Mouse (Mus musculus): ENCODE data around the gene Tmem151b. TPM values are rescaled to one million over a fixed set of nuclear protein-coding genes. Genes with fewer than 3 reads are reported as not detected.

Gene Tmem151b
- polyA plus RNA-seq, 1 experiment from 2014 or later = 1.6 TPM

DNA sequence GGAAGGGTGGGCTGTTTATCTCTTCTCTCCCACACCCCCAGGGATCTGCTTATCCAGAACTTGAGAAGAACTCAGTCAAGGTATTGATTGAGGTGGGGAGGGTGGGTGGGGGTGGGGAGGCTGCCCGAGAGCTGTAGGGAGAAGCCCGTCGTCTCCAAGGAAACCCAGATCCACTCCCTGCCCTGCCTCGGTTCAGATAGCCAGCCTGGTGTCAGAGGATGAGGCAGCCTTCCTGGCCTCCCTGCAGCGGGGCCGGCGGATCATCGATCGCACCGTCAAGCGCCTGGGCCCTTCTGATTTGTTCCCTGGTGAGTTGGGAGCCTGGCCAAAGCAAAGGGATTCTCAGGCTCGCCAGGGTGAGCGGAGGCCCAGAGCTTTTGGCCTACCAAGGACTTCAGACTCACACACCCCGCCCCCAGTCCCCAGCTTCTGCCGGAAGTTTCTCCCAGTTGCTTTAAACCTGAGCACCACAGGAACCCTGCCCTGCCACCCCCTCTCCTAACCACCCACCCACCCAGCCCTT, 34.2 kb downstream of the Tmem151b start:
- H3K36me3 ChIP-seq (ENCODE audit: insufficient read depth) = peaks cover 35% of the 10 kb centered on the region; the same call in 1 of the 2 replicates
- H3K4me1 ChIP-seq (ENCODE audit: insufficient read depth) = no peaks in the 10 kb centered on the region
- no peak overlapping the region for H3K9ac ChIP-seq
- TF ChIP-seq CTCF (IDR thresholded peaks at IDR 0.05; ENCODE audit: low read depth) = no peak
- DNase-seq (no peak), ATAC-seq (ENCODE audit: insufficient read depth) (no peak)
- no peak overlapping the region for H3K4me2 ChIP-seq
- H3K4me3 ChIP-seq (ENCODE audit: low read depth, low read length) = no peak overlapping the region
- 48% methylated on average over 15 of the region's 15 CpGs for WGBS
- no peak overlapping the region for H3K27ac ChIP-seq (ENCODE audit: low read depth)
- no peaks in the 10 kb centered on the region for H3K9me3 ChIP-seq (ENCODE audit: low read depth, low read length)
- no peaks in the 10 kb centered on the region for H3K27me3 ChIP-seq (ENCODE audit: insufficient read depth, low read length)

DNA sequence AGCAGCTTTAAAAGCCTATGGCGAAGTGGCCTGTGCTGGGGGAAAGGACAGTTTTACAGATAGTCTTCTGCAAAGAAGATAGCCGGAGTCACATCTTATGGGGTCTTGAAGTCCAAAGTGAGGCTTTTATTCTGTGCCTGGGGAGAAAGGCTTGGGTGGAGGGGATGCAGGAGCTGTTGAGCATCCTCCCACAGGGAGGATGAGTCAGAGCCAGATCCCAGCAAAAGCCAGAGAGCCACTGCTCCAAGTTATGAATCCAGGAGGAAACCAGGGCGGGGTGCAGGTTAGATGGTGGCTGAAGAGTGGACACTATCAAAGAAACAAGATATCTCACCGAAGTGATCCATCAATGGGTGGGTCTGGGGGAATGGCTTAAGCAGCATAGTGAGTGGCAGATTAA, 37.7 kb downstream of the Tmem151b start:
- no peak overlapping the region for H3K4me2 ChIP-seq
- H3K27me3 ChIP-seq (ENCODE audit: insufficient read depth, low read length) = no peaks in the 10 kb centered on the region
- TF ChIP-seq CTCF (IDR thresholded peaks at IDR 0.05; ENCODE audit: low read depth) = no peak
- 93% methylated on average over 4 of the region's 4 CpGs for WGBS
- no peak overlapping the region for H3K4me3 ChIP-seq (ENCODE audit: low read depth, low read length)
- DNase-seq (no peak), ATAC-seq (ENCODE audit: insufficient read depth) (no peak)
- H3K9ac ChIP-seq = no peak overlapping the region
- no peaks in the 10 kb centered on the region for H3K9me3 ChIP-seq (ENCODE audit: low read depth, low read length)
- H3K36me3 ChIP-seq (ENCODE audit: insufficient read depth) = peaks cover 30% of the 10 kb centered on the region
- no peaks in the 10 kb centered on the region for H3K4me1 ChIP-seq (ENCODE audit: insufficient read depth)
- H3K27ac ChIP-seq (ENCODE audit: low read depth) = no peak overlapping the region

- ATAC-seq (ENCODE audit: insufficient read depth) (no peak), DNase-seq (no peak)
- Histone ChIP-seq H3K9ac (no peak overlapping the region), H3K27ac (ENCODE audit: low read depth) (no peak overlapping the region), H3K4me2 (no peak overlapping the region), H3K4me1 (ENCODE audit: insufficient read depth) (no peaks in the 10 kb centered on the region; the same call in 1 of the 2 replicates), H3K9me3 (ENCODE audit: low read depth, low read length) (no peaks in the 10 kb centered on the region), H3K27me3 (ENCODE audit: insufficient read depth, low read length) (no peaks in the 10 kb centered on the region), H3K4me3 (ENCODE audit: low read depth, low read length) (no peak overlapping the region), H3K36me3 (ENCODE audit: insufficient read depth) (peaks cover 30% of the 10 kb centered on the region)
- no peak for TF ChIP-seq CTCF (IDR thresholded peaks at IDR 0.05; ENCODE audit: low read depth)
- WGBS = 87% methylated on average over 4 of the region's 4 CpGs
Measured at GRCm38 (mm10) chr17:45510871-45511270, 38.6 kb downstream of the Tmem151b start.

DNA sequence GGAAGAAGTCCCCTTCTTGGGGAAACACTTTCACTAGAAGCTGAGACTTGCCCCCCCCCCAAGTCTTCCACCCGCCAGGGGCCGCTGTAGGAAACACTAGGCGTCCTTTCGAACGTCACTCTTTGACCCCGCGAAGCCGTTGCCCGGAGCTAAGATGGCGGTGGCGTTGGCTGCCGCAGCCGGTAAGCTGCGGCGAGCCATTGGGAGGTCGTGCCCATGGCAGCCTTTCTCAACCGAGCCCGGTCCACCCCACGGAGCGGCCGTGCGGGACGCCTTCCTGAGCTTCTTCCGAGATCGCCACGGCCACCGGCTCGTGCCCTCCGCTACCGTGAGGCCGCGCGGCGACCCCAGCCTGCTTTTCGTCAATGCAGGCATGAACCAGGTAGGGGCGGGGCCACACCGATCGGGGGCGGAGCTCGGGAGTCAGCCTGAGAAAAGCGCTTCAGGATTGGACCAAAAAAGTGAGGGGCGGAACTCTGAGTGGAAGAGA, 42.7 kb downstream of the Tmem151b start, which contains the start of gene Aars2:
TSS of gene Aars2 (plus strand) at position 142 of the 490 bp plus-strand sequence.
- TF ChIP-seq CTCF (IDR thresholded peaks at IDR 0.05; ENCODE audit: low read depth) = peak; percentile 85

DNA sequence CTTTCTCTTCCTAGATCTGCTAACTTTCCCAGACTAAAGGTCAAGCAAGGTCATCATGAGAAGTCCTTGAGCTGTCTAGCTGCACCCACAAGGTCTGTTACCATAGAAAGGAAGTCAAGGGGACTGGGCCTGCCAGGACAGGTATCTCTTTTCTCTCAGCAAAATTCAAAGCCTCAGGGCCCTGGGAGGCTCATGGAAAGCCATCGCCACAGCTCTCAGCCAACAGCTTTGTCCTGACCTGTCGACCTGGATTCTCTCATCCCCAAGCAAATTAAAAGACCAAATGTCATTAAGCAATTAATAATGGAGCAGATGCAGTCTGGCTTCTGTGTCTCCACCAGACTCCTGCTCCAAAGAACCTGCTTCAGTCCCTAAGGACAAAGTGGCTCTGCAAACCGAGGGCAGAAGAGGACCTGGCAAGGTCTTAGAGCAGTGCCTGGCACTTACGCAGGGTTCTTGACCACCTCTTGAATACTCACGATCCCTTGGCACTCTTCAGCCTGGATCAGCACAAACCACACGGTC, 43.5 kb downstream of the Tmem151b start:
- H3K27me3 ChIP-seq (ENCODE audit: insufficient read depth, low read length) = no peaks in the 10 kb centered on the region
- no peak overlapping the region; the same call in 1 of the 2 replicates for H3K4me3 ChIP-seq (ENCODE audit: low read depth, low read length)
- no peaks in the 10 kb centered on the region; the same call in 1 of the 2 replicates for H3K4me1 ChIP-seq (ENCODE audit: insufficient read depth)
- no peak; the same call in 1 of the 2 replicates for ATAC-seq (ENCODE audit: insufficient read depth)
- no peak overlapping the region for H3K27ac ChIP-seq (ENCODE audit: low read depth)
- H3K36me3 ChIP-seq (ENCODE audit: insufficient read depth) = peaks cover 22% of the 10 kb centered on the region
- DNase-seq = no peak
- no peaks in the 10 kb centered on the region for H3K9me3 ChIP-seq (ENCODE audit: low read depth, low read length)
- peak overlapping the region; percentile 70; the same call in 1 of the 2 replicates for H3K9ac ChIP-seq
- no peak for TF ChIP-seq CTCF (IDR thresholded peaks at IDR 0.05; ENCODE audit: low read depth)
- 68% methylated on average over 6 of the region's 6 CpGs for WGBS
- H3K4me2 ChIP-seq = peak overlapping the region; percentile 60

More for the DNA sequence above, 42.7 kb downstream of the Tmem151b start, which contains the start of gene Aars2:
- Histone ChIP-seq H3K9me3 (ENCODE audit: low read depth, low read length) (no peaks in the 10 kb centered on the region), H3K9ac (peak within 1 kb of the TSS; percentile 70), H3K4me1 (ENCODE audit: insufficient read depth) (no peaks in the 10 kb centered on the region; the same call in 1 of the 2 replicates), H3K4me2 (peak within 1 kb of the TSS; percentile 60), H3K27ac (ENCODE audit: low read depth) (peak within 1 kb of the TSS; percentile 70; the same call in 1 of the 2 replicates), H3K36me3 (ENCODE audit: insufficient read depth) (peaks cover 26% of the 10 kb centered on the region), H3K27me3 (ENCODE audit: insufficient read depth, low read length) (no peaks in the 10 kb centered on the region), H3K4me3 (ENCODE audit: low read depth, low read length) (peak within 1 kb of the TSS; percentile 75)
- DNase-seq = peak; percentile 96
- WGBS = under 1% methylated on average over 42 of the region's 42 CpGs
- ATAC-seq (ENCODE audit: insufficient read depth) = peak; percentile 94

DNA sequence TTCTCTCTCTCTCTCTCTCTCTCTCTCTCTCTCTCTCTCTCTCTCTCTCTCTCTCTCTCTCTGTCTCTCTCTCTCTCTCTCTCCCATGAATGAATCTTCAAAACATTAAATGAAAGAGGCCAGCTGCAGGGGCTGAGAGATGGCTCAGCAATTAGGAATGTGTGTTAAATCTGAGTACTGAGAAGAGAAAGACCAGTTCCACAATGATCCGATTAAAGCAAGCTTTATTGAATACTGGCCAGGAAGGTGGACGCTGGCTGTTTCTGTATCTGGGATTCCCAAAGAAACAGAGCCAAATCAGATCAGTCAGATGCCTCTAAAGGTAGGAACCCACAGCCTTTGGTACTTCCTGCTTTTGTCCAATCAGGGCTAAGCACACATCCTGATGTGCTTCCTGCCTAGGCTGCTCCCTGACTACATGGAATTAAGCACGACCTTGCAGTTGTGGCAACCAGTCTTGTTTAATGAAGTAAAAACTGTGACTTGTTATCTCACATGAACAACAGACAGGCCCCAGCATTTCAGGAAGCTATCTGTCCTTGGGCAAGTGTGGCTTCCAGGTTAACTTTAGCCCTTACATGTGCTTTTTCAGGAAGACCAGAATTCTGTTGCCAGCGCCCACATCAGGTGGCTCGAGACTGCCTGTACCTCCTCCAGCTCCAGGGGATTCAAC, 46.0 kb downstream of the Tmem151b start:
- DNase-seq (peak; percentile 25), ATAC-seq (ENCODE audit: insufficient read depth) (no peak)
- Histone ChIP-seq H3K4me1 (ENCODE audit: insufficient read depth) (no peaks in the 10 kb centered on the region; the same call in 1 of the 2 replicates), H3K27ac (ENCODE audit: low read depth) (peak overlapping the region; percentile 50; the same call in 1 of the 2 replicates), H3K9ac (no peak overlapping the region), H3K4me2 (no peak overlapping the region), H3K27me3 (ENCODE audit: insufficient read depth, low read length) (no peaks in the 10 kb centered on the region), H3K36me3 (ENCODE audit: insufficient read depth) (peaks cover under 1% of the 10 kb centered on the region; the same call in 1 of the 2 replicates), H3K4me3 (ENCODE audit: low read depth, low read length) (no peak overlapping the region), H3K9me3 (ENCODE audit: low read depth, low read length) (no peaks in the 10 kb centered on the region)
- 42% methylated on average over 5 of the region's 5 CpGs for WGBS
- TF ChIP-seq CTCF (IDR thresholded peaks at IDR 0.05; ENCODE audit: low read depth) = no peak

GRCm38 (mm10) chr17:45502324-45502723, 47.2 kb downstream of the Tmem151b start:
- H3K9me3 ChIP-seq (ENCODE audit: low read depth, low read length) = no peaks in the 10 kb centered on the region
- DNase-seq = no peak
- no peak for ATAC-seq (ENCODE audit: insufficient read depth)
- no peak overlapping the region for H3K9ac ChIP-seq
- H3K4me3 ChIP-seq (ENCODE audit: low read depth, low read length) = no peak overlapping the region
- TF ChIP-seq CTCF (IDR thresholded peaks at IDR 0.05; ENCODE audit: low read depth) = no peak
- H3K27ac ChIP-seq (ENCODE audit: low read depth) = no peak overlapping the region
- H3K4me1 ChIP-seq (ENCODE audit: insufficient read depth) = no peaks in the 10 kb centered on the region; the same call in 1 of the 2 replicates
- H3K27me3 ChIP-seq (ENCODE audit: insufficient read depth, low read length) = no peaks in the 10 kb centered on the region
- WGBS = 33% methylated on average over 4 of the region's 4 CpGs
- no peak overlapping the region for H3K4me2 ChIP-seq
- no peaks in the 10 kb centered on the region for H3K36me3 ChIP-seq (ENCODE audit: insufficient read depth)
